Mouse (Mus musculus) ES-E14 (cell line): ENCODE results near the gene Mprip. TPM values are rescaled to one million over a fixed set of nuclear protein-coding genes. Genes with fewer than 3 reads are reported as not detected.
A peak's percentile ranks its signal among the peaks of the same experiment; 100 is the strongest.

Experiments used
- DNase-seq: peaks from one replicate; pipeline ENCODE4 v3.0.0-alpha.2; 2013; ENCODE audit warnings: low read depth, low spot score
- H3K27ac ChIP-seq: 2 replicates; pipeline ENCODE4 v1.5.1; 2012; ENCODE audit warnings: low read depth, mild to moderate bottlenecking, low read length, moderate library complexity, mixed read lengths; ENCODE audit not compliant: poor library complexity, insufficient read depth, severe bottlenecking
- H3K36me3 ChIP-seq: 2 replicates; pipeline ENCODE4 v1.6.1; 2012; ENCODE audit warnings: mild to moderate bottlenecking, low read length, moderate library complexity, mixed read lengths; ENCODE audit not compliant: control insufficient read depth, poor library complexity, insufficient read depth, severe bottlenecking
- H3K4me1 ChIP-seq, 2 experiments: fragments of 150-350 bp in 1 of 2; sonication (generic) in 1 of 2; 2 replicates each; pipeline ENCODE4 v1.6.1; 2012; ENCODE audit warnings: low read length in 2 of 2, mild to moderate bottlenecking in 1 of 2, mixed read lengths in 1 of 2; ENCODE audit not compliant: control insufficient read depth in 2 of 2, insufficient read depth in 2 of 2, poor library complexity in 1 of 2
- H3K4me3 ChIP-seq, 2 experiments: fragments of 150-350 bp in 1 of 2; sonication (generic) in 1 of 2; 2 replicates each; pipeline ENCODE4 v1.5.1; 2012; ENCODE audit warnings: low read length in 2 of 2, low read depth in 1 of 2, mild to moderate bottlenecking in 1 of 2, mixed read lengths in 1 of 2; ENCODE audit not compliant: insufficient read depth in 1 of 2, poor library complexity in 1 of 2, severe bottlenecking in 1 of 2
- H3K9ac ChIP-seq: 2 replicates; pipeline ENCODE4 v1.6.1; 2012; ENCODE audit warnings: low read depth, mild to moderate bottlenecking, low read length, mixed read lengths; ENCODE audit not compliant: poor library complexity, insufficient read depth, severe bottlenecking
- H3K9me3 ChIP-seq: fragments of 150-350 bp; sonication (generic); 2 replicates; pipeline ENCODE4 v1.6.1; 2012; ENCODE audit warnings: low read depth, mild to moderate bottlenecking, low read length; ENCODE audit not compliant: control insufficient read depth, insufficient read depth
- CHD2 ChIP-seq: IDR thresholded peaks from 2 replicates; pipeline ENCODE4 v1.6.1; 2014; ENCODE audit warnings: mild to moderate bottlenecking, low read depth, low read length, inconsistent platforms
- HCFC1 ChIP-seq: IDR thresholded peaks from 2 replicates; pipeline ENCODE4 v1.6.1; 2012; ENCODE audit warnings: low read length, inconsistent platforms, borderline replicate concordance; ENCODE audit not compliant: insufficient read depth
- MAFK ChIP-seq: IDR thresholded peaks from 2 replicates; pipeline ENCODE4 v1.6.1; 2014; ENCODE audit warnings: mild to moderate bottlenecking, low read depth, low read length, inconsistent platforms; ENCODE audit not compliant: insufficient read depth
- ZC3H11A ChIP-seq: IDR thresholded peaks from 2 replicates; pipeline ENCODE4 v1.6.1; 2012; ENCODE audit warnings: low read depth, mild to moderate bottlenecking, inconsistent platforms, low read length, borderline replicate concordance
- ZNF384 ChIP-seq: IDR thresholded peaks from 2 replicates; pipeline ENCODE4 v1.6.1; 2012; ENCODE audit warnings: low read depth, low read length, inconsistent platforms
- in situ Hi-C, 2 experiments: fragments of 600-800 bp; cut with MboI; formaldehyde crosslinking; loops; one replicate each; pipeline ENCODE4 v1.15.1; 2025; ENCODE audit warnings: low sequenced_read_pairs in 2 of 2, inconsistent platforms in 1 of 2; ENCODE audit not compliant: unreplicated experiment in 2 of 2
- total RNA-seq: library from RNA; depleted of rRNA; stranded (reverse); fragments of 300-350 nt; gene quantifications from 2 replicates; pipeline ENCODE4 v1.2.3, GENCODE M21; 2012

The Mprip gene
- total RNA-seq, 1 experiment, result 138 TPM

- in situ Hi-C loops, result no loop called here
- no peak for DNase-seq
- Histone ChIP-seq H3K4me1 (peaks cover 0 to 1% of the 10 kb centered on the region in 2 experiments; a peak in 1 of 4 replicates), H3K9me3 (no peaks in the 10 kb centered on the region), H3K36me3 (peaks cover 14% of the 10 kb centered on the region; the same call in 1 of the 2 replicates), H3K9ac (no peak overlapping the region), H3K4me3 (no peak overlapping the region), H3K27ac (no peak overlapping the region)
- no peak for TF ChIP-seq CHD2
- no peak for TF ChIP-seq MAFK
- no peak for TF ChIP-seq HCFC1
Observed at GRCm38 (mm10) chr11:59777259-59777658, 116.2 kb downstream of the Mprip start.

- DNase-seq, result peak; percentile 91
- no peak overlapping the region for H3K9ac ChIP-seq
- no peak overlapping the region for H3K4me3 ChIP-seq
Observed at GRCm38 (mm10) chr11:59778181-59778873, 117.2 kb downstream of the Mprip start.

DNA sequence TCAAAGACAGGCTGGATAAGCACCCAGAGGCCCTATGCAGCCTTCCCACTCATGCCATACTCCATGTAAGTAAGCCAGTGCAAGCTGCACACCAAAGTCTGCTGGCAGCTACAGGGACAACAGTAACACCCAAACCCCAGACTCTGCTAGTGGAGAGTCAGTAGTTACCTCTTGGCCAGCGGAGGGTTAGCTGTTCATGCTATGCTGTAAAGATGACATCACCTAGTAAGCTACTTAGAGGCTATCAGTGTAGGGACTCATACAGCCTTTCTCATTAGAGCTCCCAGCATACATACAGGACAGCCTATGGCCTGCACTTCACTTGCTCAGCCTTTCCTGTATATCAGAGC is 117.7 kb downstream of the Mprip start:
- Histone ChIP-seq H3K27ac (no peak overlapping the region), H3K4me1 (peaks cover 0 to 2% of the 10 kb centered on the region in 2 experiments; a peak in 1 of 4 replicates), H3K9ac (no peak overlapping the region), H3K4me3 (no peak overlapping the region), H3K9me3 (no peaks in the 10 kb centered on the region), H3K36me3 (peaks cover 7% of the 10 kb centered on the region; the same call in 1 of the 2 replicates)
- in situ Hi-C loops, result no loop called here
- DNase-seq, result no peak
- TF ChIP-seq ZC3H11A (no peak), MAFK (no peak), CHD2 (no peak), ZNF384 (no peak), HCFC1 (no peak)

More at GRCm38 (mm10) chr11:59778181-59778873, 117.2 kb downstream of the Mprip start:
- no peak overlapping the region for H3K27ac ChIP-seq
- TF ChIP-seq ZNF384 (0 out of 2 replicates have a peak, but pooled peaks have one; percentile 31), CHD2 (no peak), ZC3H11A (peak; percentile 49; the same call in 1 of the 2 replicates), HCFC1 (peak; percentile 46; the same call in 1 of the 2 replicates)
- H3K4me1 ChIP-seq, result peaks cover 0 to 2% of the 10 kb centered on the region in 2 experiments; a peak in 1 of 4 replicates
- in situ Hi-C loops, result no loop called here
- H3K9me3 ChIP-seq, result no peaks in the 10 kb centered on the region
- peaks cover 13% of the 10 kb centered on the region; the same call in 1 of the 2 replicates for H3K36me3 ChIP-seq

GRCm38 (mm10) chr11:59779406-59779805 is 118.3 kb downstream of the Mprip start:
- peaks cover 0 to 2% of the 10 kb centered on the region in 2 experiments; a peak in 1 of 4 replicates for H3K4me1 ChIP-seq
- in situ Hi-C loops, result no loop called here
- DNase-seq, result no peak
- no peak overlapping the region for H3K9ac ChIP-seq
- no peak overlapping the region for H3K4me3 ChIP-seq
- TF ChIP-seq ZNF384 (no peak), CHD2 (no peak), ZC3H11A (no peak), MAFK (no peak), HCFC1 (no peak)
- no peaks in the 10 kb centered on the region for H3K9me3 ChIP-seq
- H3K36me3 ChIP-seq, result peaks cover 5% of the 10 kb centered on the region; the same call in 1 of the 2 replicates
- no peak overlapping the region for H3K27ac ChIP-seq
